Mouse (Mus musculus) forebrain, embryonic 11.5 days (tissue): Measurements from ENCODE around the gene Islr. TPM values are rescaled to one million over a fixed set of nuclear protein-coding genes. Genes with fewer than 3 reads are reported as not detected.

Experiments used
- ATAC-seq: fragments of 200-750 bp; cut with Nextera tagmentation; replicated peaks from 2 replicates; pipeline ENCODE4 v1.8.0; 2017; ENCODE audit warnings: moderate TSS enrichment; ENCODE audit not compliant: low FRiP score
- DNase-seq: peaks from one replicate; pipeline ENCODE4 v3.0.0-alpha.2; 2017; ENCODE audit warnings: low spot score
- H3K27ac ChIP-seq: fragments of 300-500 bp; sonication (generic); 2 replicates; pipeline ENCODE4 v1.5.1; 2014; ENCODE audit warnings: low read depth, low read length
- H3K27me3 ChIP-seq: fragments of 300-500 bp; sonication (generic); 2 replicates; pipeline ENCODE4 v1.6.1; 2014; ENCODE audit warnings: mild to moderate bottlenecking, low read length, mixed read lengths; ENCODE audit not compliant: control insufficient read depth, insufficient read depth
- H3K36me3 ChIP-seq: fragments of 300-500 bp; sonication (generic); 2 replicates; pipeline ENCODE4 v1.6.1; 2014; ENCODE audit warnings: mild to moderate bottlenecking, low read length, moderate library complexity, mixed read lengths; ENCODE audit not compliant: control insufficient read depth, insufficient read depth
- H3K4me1 ChIP-seq: fragments of 300-500 bp; sonication (generic); replicated peaks from 2 replicates; pipeline ENCODE4 v1.6.1; 2014; ENCODE audit warnings: low read length, mixed read lengths; ENCODE audit not compliant: control insufficient read depth, insufficient read depth
- H3K4me2 ChIP-seq: fragments of 300-500 bp; sonication (generic); 2 replicates; pipeline ENCODE4 v1.6.1; 2014; ENCODE audit warnings: low read depth, mild to moderate bottlenecking, low read length, moderate library complexity, mixed read lengths; ENCODE audit not compliant: severe bottlenecking
- H3K4me3 ChIP-seq: fragments of 300-500 bp; sonication (generic); 2 replicates; pipeline ENCODE4 v1.5.1; 2014; ENCODE audit warnings: low read depth, low read length
- H3K9ac ChIP-seq: fragments of 300-500 bp; sonication (generic); 2 replicates; pipeline ENCODE4 v1.6.1; 2014; ENCODE audit warnings: low read length
- H3K9me3 ChIP-seq: fragments of 300-500 bp; sonication (generic); 2 replicates; pipeline ENCODE4 v1.6.1; 2016; ENCODE audit warnings: low read length, mixed read lengths; ENCODE audit not compliant: control insufficient read depth
- WGBS: fragments of 180-500 bp; shearing (Covaris S2); extraction: QIAGEN DNeasy Blood & Tissue Kit; methylation state at CpG from one replicate; pipeline ENCODE4 v1.1.7; 2014; 5-methylcytosine and 5-hydroxymethylcytosine counted together
- polyA plus RNA-seq: library from polyadenylated mRNA; unstranded; fragments of >200 nt; fragmentation: Nextera tagmentation; extraction: Ambion mirVana; gene quantifications from 2 replicates; pipeline ENCODE4 v1.2.1, GENCODE M21; 2014

Gene Islr
- polyA plus RNA-seq, 1 experiment from 2014 or later = 9.4 TPM

DNA sequence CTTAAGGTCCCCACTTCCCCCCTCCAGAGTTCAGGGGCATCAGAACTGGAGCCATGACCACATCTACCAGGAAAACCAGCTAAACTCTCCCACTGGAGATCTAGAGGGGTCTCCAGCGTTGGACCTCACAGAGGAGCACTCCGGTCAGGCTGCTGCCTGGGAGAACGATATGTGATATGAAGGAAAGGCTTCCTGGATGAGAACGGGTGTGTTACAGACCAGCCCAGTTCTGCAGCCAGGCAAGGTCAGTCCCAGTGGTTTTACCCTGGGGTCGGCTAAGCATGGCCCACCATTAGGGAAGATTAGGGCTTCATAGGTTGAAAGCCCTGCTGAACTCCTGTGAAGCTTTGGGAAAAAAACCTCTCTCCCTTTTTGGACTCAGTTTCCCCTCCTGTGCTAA, 9.3 kb upstream of the Islr start:
- Histone ChIP-seq H3K9ac (no peak overlapping the region), H3K4me3 (no peak overlapping the region), H3K36me3 (no peaks in the 10 kb centered on the region), H3K4me2 (no peak overlapping the region), H3K27me3 (no peaks in the 10 kb centered on the region), H3K4me1 (0 out of 2 replicates have a peak, but pooled peaks cover 3% of the 10 kb centered on the region), H3K9me3 (no peaks in the 10 kb centered on the region), H3K27ac (no peak overlapping the region)
- WGBS = 72% methylated on average over 5 of the region's 5 CpGs
- DNase-seq (peak; percentile 39), ATAC-seq (no peak)

DNA sequence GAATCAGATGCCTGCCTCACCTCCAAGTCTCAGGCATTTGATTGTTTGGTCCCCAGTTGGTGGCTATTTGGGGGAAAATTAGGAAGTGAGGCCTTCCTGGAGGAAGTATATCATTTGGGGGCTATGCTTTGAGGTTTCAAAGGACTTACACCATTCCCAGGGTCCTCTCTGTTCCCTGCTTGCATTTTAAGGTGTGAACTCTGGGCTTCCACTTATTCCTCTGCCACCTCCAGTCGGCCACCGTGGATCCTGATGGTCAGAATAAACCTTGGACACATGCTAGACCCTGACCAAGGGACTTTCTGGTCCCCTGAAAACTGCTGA, 6.2 kb upstream of the Islr start:
- Histone ChIP-seq H3K36me3 (no peaks in the 10 kb centered on the region), H3K4me3 (no peak overlapping the region), H3K9me3 (no peaks in the 10 kb centered on the region), H3K27ac (no peak overlapping the region), H3K4me1 (no peaks in the 10 kb centered on the region), H3K27me3 (no peaks in the 10 kb centered on the region), H3K9ac (no peak overlapping the region), H3K4me2 (no peak overlapping the region)
- ATAC-seq (no peak), DNase-seq (no peak)
- WGBS = 91% methylated on average over 2 of the region's 2 CpGs

DNA sequence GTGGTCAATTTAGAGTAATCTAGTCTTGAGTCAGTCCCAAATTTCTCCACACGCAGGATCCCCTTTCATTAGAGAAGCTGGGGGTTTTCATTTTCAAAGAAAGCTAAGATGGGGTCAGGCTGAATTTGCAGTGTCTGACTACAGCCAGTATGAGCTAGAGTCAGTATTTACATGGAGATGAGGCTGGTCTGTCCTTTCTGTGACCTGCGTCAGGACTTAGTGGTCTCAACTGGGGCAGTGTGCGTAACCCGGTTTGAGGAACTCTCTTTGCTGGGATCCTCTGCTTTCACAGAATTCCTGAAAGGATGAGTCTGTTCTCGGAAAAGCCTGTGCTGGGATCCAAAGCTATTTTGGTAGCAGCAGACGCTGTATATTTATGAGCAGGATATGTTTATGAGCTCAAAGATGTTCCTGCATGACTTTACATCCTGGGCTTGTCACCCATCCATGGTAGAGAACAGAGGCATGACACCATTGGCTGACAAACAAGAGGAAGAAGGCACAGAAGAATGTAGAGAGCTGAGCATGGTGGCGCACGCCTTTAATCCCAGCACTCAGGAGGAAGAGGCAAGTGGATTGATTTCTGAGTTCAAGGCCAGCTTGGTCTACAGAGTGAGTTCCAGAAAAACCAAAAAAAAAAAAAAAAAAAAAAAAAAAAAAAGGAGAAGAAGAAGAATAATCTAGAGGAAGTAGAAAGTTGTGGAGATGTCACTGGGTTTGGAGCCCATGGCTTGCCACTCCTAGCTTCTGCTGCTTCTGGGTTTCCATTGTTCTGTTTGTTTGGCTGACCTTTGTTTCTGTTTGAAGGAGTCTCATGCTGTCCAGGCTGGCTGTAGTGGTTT, 5.6 kb upstream of the Islr start:
- no peak overlapping the region for H3K27ac ChIP-seq
- DNase-seq (no peak), ATAC-seq (no peak)
- H3K9me3 ChIP-seq = no peaks in the 10 kb centered on the region
- WGBS = 81% methylated on average over 8 of the region's 8 CpGs
- H3K4me2 ChIP-seq = no peak overlapping the region
- no peak overlapping the region for H3K4me3 ChIP-seq
- H3K9ac ChIP-seq = no peak overlapping the region
- no peaks in the 10 kb centered on the region for H3K27me3 ChIP-seq
- peaks cover 3% of the 10 kb centered on the region; the same call in 1 of the 2 replicates for H3K4me1 ChIP-seq
- H3K36me3 ChIP-seq = no peaks in the 10 kb centered on the region

DNA sequence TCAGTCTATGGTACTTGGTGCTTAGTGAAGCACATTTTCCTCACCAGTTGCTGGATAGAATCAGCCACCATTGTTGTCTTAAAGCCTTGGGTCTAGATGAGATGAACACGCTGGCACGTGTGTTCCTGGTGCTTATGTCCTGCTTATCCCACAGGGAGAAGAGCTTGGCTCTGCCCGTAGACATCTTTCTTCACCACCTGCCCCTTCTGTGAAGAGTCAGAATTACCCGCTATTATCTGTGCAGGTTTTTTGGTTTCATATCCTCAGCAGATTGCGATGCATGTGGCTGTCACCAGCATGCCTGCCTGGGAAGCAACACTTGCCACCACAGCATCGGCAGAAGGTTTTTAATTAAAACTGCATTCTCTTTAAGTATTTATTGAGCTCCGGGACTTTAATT, 1.9 kb upstream of the Islr start:
- Histone ChIP-seq H3K4me3 (no peak overlapping the region), H3K36me3 (no peaks in the 10 kb centered on the region), H3K4me2 (no peak overlapping the region), H3K27ac (no peak overlapping the region), H3K4me1 (peaks cover 27% of the 10 kb centered on the region), H3K9me3 (no peaks in the 10 kb centered on the region), H3K9ac (no peak overlapping the region), H3K27me3 (peaks cover 28% of the 10 kb centered on the region)
- ATAC-seq (no peak), DNase-seq (peak; percentile 14)
- 83% methylated on average over 7 of the region's 7 CpGs for WGBS

DNA sequence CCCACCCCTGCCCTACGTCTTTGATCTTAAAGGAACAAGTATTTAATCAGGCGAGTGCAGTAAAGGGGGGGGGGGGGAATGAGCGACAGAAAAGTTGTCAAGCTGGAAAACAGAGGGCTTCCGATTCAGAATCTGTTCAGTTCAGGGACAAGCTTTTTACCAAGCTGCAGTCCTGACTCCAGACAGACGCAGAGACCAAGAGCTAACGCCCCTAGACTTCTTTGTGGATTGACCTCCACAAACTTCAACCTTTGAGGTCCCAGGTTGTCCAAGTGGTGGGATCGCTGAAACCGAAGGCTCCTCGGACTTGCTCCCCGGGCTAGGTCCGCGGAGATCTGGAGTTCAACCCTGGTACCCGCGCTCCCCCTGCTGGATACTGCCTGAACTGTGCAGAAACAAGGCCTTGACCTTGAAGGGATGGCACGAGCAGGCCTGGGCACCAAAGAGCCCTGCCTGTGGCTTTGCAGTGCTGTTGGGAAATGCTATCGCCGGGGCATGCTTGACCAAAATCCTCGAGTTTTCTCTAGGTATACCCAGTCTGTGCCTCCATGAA, 418 bp upstream of the Islr start:
- peaks cover 43% of the 10 kb centered on the region for H3K27me3 ChIP-seq
- H3K9me3 ChIP-seq = no peaks in the 10 kb centered on the region
- ATAC-seq (peak; percentile 69), DNase-seq (peak; percentile 97)
- H3K36me3 ChIP-seq = no peaks in the 10 kb centered on the region
- peak overlapping the region; percentile 61; the same call in 1 of the 2 replicates for H3K9ac ChIP-seq
- H3K4me2 ChIP-seq = peak overlapping the region; percentile 45
- peaks cover 31% of the 10 kb centered on the region for H3K4me1 ChIP-seq
- 0 out of 2 replicates have a peak overlapping the region, but pooled peaks have one; percentile 7 for H3K27ac ChIP-seq
- peak overlapping the region; percentile 30 for H3K4me3 ChIP-seq
- 4% methylated on average over 18 of the region's 18 CpGs for WGBS

DNA sequence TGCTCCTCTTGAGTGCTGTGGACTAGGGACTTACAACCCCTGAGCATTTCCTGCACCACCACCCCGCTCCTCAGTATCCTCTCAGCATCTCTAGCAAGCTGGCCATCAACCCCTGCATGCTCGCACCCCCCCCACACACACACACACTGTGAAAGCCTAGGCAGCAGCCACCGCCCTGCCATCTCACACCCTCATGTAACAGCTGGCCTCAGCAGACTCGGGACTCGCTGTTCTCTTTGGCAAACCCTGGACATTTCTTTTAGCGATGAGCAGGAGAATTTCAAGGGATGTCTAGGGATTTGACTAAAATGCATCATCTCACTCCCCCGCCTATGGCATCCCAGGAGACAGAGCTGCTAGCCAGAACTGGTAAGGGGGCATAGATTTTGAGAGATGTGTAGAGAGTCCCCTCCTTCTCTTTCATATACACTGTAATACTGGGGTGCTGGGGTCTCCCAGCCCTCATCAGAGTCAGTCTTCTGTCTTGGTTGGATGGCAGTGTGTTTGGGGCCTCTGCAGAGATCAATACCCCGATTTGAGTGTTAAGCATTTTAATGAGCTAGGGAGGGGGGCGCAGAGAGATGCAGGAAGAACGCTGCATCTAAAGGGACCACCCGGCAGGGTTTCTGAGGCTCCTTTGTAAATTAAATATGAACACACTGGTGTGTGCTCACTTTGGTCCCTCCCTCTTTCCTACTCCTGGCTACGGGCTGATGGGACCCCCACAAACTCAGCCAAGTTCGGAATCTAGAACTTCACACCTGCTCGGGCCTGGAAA, 1.2 kb downstream of the Islr start:
- Histone ChIP-seq H3K4me2 (peak overlapping the region; percentile 45), H3K4me1 (peaks cover 43% of the 10 kb centered on the region), H3K9ac (peak overlapping the region; percentile 61), H3K9me3 (no peaks in the 10 kb centered on the region), H3K36me3 (no peaks in the 10 kb centered on the region), H3K4me3 (peak overlapping the region; percentile 30), H3K27me3 (peaks cover 60% of the 10 kb centered on the region), H3K27ac (peak overlapping the region; percentile 58)
- WGBS = 3% methylated on average over 14 of the region's 14 CpGs
- DNase-seq (peak; percentile 68), ATAC-seq (no peak)

DNA sequence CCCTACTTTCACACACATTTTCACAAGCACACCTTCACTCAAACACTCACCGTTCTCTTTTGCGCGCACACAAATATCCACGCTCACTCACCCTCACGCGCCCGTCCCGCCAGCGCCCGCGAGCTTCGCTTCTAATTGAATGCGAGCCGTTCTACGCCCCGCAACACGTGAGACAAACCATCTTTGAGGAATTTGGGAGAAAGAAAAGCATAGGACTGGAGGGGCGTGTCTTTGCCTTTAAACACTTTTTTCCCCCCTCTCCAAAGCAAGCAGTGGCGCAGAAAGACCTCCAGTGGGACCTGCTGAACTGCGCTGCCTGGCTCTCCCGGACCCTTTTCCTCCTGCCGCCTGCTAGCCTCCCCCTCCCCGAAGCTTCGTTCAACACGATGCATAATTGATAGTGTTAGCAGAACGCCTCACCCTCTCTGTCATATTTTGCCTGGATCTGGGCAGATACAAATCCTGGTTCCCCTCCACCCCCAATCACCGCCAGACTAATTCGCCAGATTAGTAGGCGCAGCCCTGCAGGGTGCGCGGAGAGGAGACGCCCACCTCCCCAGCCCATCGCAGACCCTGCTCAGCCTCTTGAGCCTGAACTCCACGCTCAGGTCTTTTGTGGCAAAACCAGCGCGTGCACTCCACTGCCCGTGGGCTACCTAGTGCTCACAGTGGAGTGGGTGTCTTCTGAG, 2.1 kb downstream of the Islr start:
- Histone ChIP-seq H3K27ac (peak overlapping the region; percentile 58), H3K9ac (peak overlapping the region; percentile 61), H3K36me3 (no peaks in the 10 kb centered on the region), H3K4me3 (peak overlapping the region; percentile 30), H3K9me3 (no peaks in the 10 kb centered on the region), H3K4me1 (peaks cover 50% of the 10 kb centered on the region), H3K27me3 (peaks cover 68% of the 10 kb centered on the region), H3K4me2 (peak overlapping the region; percentile 45)
- under 1% methylated on average over 37 of the region's 37 CpGs for WGBS
- peak; percentile 67 for DNase-seq
- ATAC-seq = no peak
